Mouse (Mus musculus) heart, embryonic 16.5 days (tissue): ENCODE measurements around the gene Cckbr. TPM values are rescaled to one million over a fixed set of nuclear protein-coding genes. Genes with fewer than 3 reads are reported as not detected.

ENCODE experiments used
- ATAC-seq: fragments of 200-750 bp; cut with Nextera tagmentation; replicated peaks from 2 replicates; pipeline ENCODE4 v1.8.0; 2017; ENCODE audit warnings: moderate number of reproducible peaks; ENCODE audit not compliant: insufficient read depth, low FRiP score; ENCODE audit errors: extremely low read depth
- H3K27ac ChIP-seq: fragments of 300-500 bp; sonication (generic); 2 replicates; pipeline ENCODE4 v1.5.1; 2014; ENCODE audit warnings: mild to moderate bottlenecking, low read length, control low read depth, moderate library complexity
- H3K27me3 ChIP-seq: fragments of 300-500 bp; sonication (generic); 2 replicates; pipeline ENCODE4 v1.6.1; 2014; ENCODE audit warnings: low read length, mixed read lengths; ENCODE audit not compliant: control insufficient read depth, insufficient read depth
- H3K36me3 ChIP-seq: fragments of 300-500 bp; sonication (generic); 2 replicates; pipeline ENCODE4 v1.6.1; 2014; ENCODE audit not compliant: control insufficient read depth, insufficient read depth
- H3K4me1 ChIP-seq: fragments of 300-500 bp; sonication (generic); 2 replicates; pipeline ENCODE4 v1.6.1; 2014; ENCODE audit warnings: low read length, mixed read lengths; ENCODE audit not compliant: control insufficient read depth, insufficient read depth
- H3K4me2 ChIP-seq: fragments of 300-500 bp; sonication (generic); 2 replicates; pipeline ENCODE4 v1.6.1; 2014; ENCODE audit warnings: low read depth, mild to moderate bottlenecking, control low read depth, low read length
- H3K4me3 ChIP-seq: fragments of 300-500 bp; sonication (generic); 2 replicates; pipeline ENCODE4 v1.5.1; 2014; ENCODE audit warnings: mild to moderate bottlenecking, control low read depth, low read length
- H3K9ac ChIP-seq: fragments of 300-500 bp; sonication (generic); 2 replicates; pipeline ENCODE4 v1.6.1; 2014; ENCODE audit warnings: low read length, control low read depth
- H3K9me3 ChIP-seq: fragments of 300-500 bp; sonication (generic); replicated peaks from 2 replicates; pipeline ENCODE4 v1.6.1; 2016; ENCODE audit warnings: low read length; ENCODE audit not compliant: control insufficient read depth
- WGBS: fragments of 180-500 bp; shearing (Covaris S2); extraction: QIAGEN DNeasy Blood & Tissue Kit; methylation state at CpG from one replicate; pipeline ENCODE4 v1.1.7; 2014; 5-methylcytosine and 5-hydroxymethylcytosine counted together
- polyA plus RNA-seq: library from polyadenylated mRNA; unstranded; fragments of >200 nt; fragmentation: Nextera tagmentation; extraction: Ambion mirVana; gene quantifications from 2 replicates; pipeline ENCODE4 v1.2.1, GENCODE M21; 2015

The Cckbr gene
- polyA plus RNA-seq, 1 experiment from 2014 or later = not detected

DNA sequence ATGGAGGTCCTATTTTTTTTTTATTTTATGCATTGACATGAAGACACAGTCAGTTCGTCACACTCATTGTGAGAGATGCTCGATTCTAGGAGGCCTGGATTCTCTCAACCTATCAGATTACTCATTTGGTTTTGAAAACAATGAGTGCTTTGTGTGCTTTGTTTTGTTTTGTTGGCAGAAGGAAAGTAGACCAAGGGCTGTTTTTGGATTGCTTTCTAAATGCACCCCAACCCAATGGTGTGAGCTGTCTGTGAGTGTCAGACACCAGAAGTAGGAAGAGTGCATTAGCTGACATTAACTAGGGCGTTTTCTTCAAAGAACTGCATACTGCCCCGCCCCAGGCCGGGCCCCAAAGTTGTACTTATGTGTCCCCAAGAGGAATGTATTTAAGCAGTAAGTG is 54.5 kb downstream of the Cckbr start:
- Histone ChIP-seq H3K4me2 (peak overlapping the region; percentile 86), H3K4me1 (peaks cover 27% of the 10 kb centered on the region), H3K9me3 (no peaks in the 10 kb centered on the region), H3K36me3 (no peaks in the 10 kb centered on the region), H3K27ac (peak overlapping the region; percentile 90), H3K27me3 (no peaks in the 10 kb centered on the region), H3K4me3 (no peak overlapping the region), H3K9ac (peak overlapping the region; percentile 91)
- 69% methylated on average over 5 of the region's 5 CpGs for WGBS
- ATAC-seq = no peak

DNA sequence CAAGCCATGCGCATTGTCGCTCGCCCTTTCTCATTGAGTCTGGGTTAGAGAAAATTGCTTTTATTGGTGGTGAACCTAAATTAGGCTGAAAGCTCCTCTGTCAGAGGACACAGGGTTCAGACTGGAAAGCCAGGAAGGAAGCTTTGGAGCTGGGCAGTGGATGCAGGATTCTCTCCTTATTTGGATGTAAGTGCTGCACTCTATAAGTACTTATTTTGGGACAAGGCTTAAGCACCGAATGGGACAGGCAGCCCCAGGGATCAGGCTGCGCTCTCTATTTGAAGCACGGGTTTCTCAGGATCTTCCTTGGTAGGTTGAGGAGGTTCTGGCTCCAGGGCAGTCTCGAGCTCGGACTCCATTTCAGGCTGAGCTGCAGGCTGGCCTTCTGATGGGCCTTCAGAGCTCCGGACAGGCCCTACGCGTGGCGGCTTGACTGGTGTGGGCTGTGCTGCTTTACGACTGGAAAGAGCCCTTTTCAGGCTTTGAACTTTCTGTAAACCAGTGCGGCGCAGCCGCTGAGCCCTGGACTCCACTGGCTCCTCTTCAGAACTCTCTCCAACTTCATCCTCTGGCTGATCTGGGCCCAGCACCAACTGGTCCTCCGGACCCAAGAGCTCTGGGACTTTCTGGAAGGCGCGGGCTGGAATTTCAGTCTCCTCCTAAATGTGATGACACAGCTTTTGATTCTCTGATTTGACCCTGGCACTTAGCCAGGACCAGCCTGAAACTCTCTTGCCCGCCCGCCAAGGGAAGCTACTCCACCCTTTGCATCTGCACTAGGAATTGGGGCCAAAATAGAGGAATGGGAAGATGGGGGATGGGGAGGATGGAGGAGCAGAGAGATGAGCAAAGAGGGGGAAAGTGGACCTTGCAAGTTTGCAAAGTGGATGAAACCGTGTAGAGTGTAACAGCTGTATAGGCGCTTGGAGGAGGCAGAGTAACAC is 55.3 kb downstream of the Cckbr start:
- H3K9me3 ChIP-seq = no peaks in the 10 kb centered on the region
- 50% methylated on average over 23 of the region's 23 CpGs for WGBS
- peaks cover 22% of the 10 kb centered on the region for H3K4me1 ChIP-seq
- no peaks in the 10 kb centered on the region for H3K36me3 ChIP-seq
- peak overlapping the region; percentile 91 for H3K9ac ChIP-seq
- peak overlapping the region; percentile 67 for H3K4me3 ChIP-seq
- H3K4me2 ChIP-seq = peak overlapping the region; percentile 86
- no peaks in the 10 kb centered on the region for H3K27me3 ChIP-seq
- H3K27ac ChIP-seq = peak overlapping the region; percentile 90
- ATAC-seq = peak; percentile 7; the same call in 1 of the 2 replicates

- Histone ChIP-seq H3K27me3 (no peaks in the 10 kb centered on the region), H3K9me3 (no peaks in the 10 kb centered on the region), H3K4me2 (peak within 1 kb of the TSS; percentile 86), H3K9ac (peak within 1 kb of the TSS; percentile 91), H3K36me3 (no peaks in the 10 kb centered on the region), H3K27ac (peak within 1 kb of the TSS; percentile 90), H3K4me3 (peak within 1 kb of the TSS; percentile 67), H3K4me1 (peaks cover 19% of the 10 kb centered on the region)
- WGBS = 3% methylated on average over 62 of the region's 63 CpGs
- ATAC-seq = peak; percentile 74
These were observed 56.2 kb downstream of the Cckbr start, which contains the start of gene Cavin3 for GRCm38 (mm10) chr7:105481505-105482411. TSS of gene Cavin3 (minus strand) at chr7:105482300.

DNA sequence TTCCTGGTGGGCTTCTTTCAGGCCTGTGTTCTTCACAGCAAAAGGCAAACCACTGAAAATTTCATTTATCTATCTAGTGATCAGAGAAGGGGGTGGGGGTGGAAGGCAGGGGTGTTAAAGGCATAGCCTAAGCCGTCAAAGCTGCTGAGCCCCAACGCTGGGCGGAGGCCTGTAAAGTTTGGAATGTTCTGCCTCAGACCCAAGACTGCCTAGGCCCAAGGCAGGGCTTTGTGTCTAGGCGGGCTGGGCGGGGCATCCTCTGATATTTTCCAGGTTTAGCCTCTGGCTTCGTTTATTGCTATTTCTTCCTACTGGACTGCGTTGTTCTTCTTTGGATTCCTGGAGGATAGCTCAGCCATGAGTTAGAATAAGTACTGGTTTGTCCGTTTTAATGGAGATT is 56.9 kb downstream of the Cckbr start:
- peak overlapping the region; percentile 90 for H3K27ac ChIP-seq
- peak; percentile 53; the same call in 1 of the 2 replicates for ATAC-seq
- no peaks in the 10 kb centered on the region for H3K36me3 ChIP-seq
- H3K4me3 ChIP-seq = peak overlapping the region; percentile 67
- H3K9me3 ChIP-seq = no peaks in the 10 kb centered on the region
- WGBS = 43% methylated on average over 8 of the region's 8 CpGs
- H3K4me1 ChIP-seq = peaks cover 17% of the 10 kb centered on the region
- peak overlapping the region; percentile 91 for H3K9ac ChIP-seq
- no peaks in the 10 kb centered on the region for H3K27me3 ChIP-seq
- H3K4me2 ChIP-seq = peak overlapping the region; percentile 86

DNA sequence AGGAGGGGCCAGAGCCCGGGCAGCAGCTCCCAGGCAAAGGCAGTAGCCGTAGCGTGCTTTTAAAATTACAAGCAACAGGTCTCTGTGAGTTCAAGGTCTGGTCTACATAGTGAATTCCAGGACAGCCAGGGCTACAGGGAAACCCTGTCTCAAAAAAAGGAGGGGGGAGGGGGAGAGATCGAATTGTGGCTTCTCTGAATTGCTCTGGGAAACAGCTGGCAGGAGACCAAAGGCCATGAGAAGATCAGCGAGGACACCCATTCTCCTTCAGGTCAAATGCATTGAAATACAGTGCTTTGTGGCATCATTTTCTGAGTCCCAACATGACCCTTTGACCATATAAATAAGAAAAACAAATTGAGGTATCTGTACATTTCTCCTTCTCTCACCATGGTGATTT is 59.5 kb downstream of the Cckbr start:
- no peaks in the 10 kb centered on the region for H3K27me3 ChIP-seq
- no peak for ATAC-seq
- H3K27ac ChIP-seq = no peak overlapping the region
- H3K9me3 ChIP-seq = no peaks in the 10 kb centered on the region
- H3K9ac ChIP-seq = no peak overlapping the region
- WGBS = 59% methylated on average over 5 of the region's 5 CpGs
- H3K4me1 ChIP-seq = peaks cover 13% of the 10 kb centered on the region
- no peaks in the 10 kb centered on the region for H3K36me3 ChIP-seq
- H3K4me3 ChIP-seq = no peak overlapping the region
- H3K4me2 ChIP-seq = no peak overlapping the region

GRCm38 (mm10) chr7:105487104-105487876 is 61.8 kb downstream of the Cckbr start:
- Histone ChIP-seq H3K4me2 (no peak overlapping the region), H3K27me3 (no peaks in the 10 kb centered on the region), H3K36me3 (no peaks in the 10 kb centered on the region), H3K4me1 (peaks cover 5% of the 10 kb centered on the region), H3K9me3 (no peaks in the 10 kb centered on the region), H3K4me3 (no peak overlapping the region), H3K27ac (0 out of 2 replicates have a peak overlapping the region, but pooled peaks have one; percentile 43), H3K9ac (no peak overlapping the region)
- ATAC-seq = no peak
- 68% methylated on average over 6 of the region's 6 CpGs for WGBS

DNA sequence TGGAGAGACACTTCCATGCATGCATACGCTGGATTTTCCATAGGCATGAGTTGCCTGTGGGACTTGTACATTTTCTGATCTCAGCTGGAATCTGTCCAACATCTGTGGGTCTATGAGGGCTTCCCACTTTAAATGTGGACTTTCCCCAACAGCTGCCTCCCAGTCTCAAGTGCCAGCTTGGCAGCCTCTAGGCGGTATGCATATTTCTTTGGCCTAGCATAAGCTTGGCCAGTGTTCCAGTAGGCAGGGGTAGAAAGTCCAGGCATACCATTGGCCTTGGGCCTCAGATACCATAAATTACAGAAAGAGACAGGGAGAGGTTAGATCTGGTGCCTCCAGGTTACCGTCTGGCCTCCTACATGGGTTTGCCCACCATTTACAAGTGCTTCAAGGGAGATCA is 72.3 kb downstream of the Cckbr start:
- Histone ChIP-seq H3K27ac (no peak overlapping the region), H3K4me2 (no peak overlapping the region), H3K4me3 (no peak overlapping the region), H3K9ac (no peak overlapping the region), H3K36me3 (no peaks in the 10 kb centered on the region), H3K9me3 (no peaks in the 10 kb centered on the region), H3K27me3 (no peaks in the 10 kb centered on the region), H3K4me1 (no peaks in the 10 kb centered on the region)
- no peak for ATAC-seq
- 66% methylated on average over 3 of the region's 3 CpGs for WGBS

DNA sequence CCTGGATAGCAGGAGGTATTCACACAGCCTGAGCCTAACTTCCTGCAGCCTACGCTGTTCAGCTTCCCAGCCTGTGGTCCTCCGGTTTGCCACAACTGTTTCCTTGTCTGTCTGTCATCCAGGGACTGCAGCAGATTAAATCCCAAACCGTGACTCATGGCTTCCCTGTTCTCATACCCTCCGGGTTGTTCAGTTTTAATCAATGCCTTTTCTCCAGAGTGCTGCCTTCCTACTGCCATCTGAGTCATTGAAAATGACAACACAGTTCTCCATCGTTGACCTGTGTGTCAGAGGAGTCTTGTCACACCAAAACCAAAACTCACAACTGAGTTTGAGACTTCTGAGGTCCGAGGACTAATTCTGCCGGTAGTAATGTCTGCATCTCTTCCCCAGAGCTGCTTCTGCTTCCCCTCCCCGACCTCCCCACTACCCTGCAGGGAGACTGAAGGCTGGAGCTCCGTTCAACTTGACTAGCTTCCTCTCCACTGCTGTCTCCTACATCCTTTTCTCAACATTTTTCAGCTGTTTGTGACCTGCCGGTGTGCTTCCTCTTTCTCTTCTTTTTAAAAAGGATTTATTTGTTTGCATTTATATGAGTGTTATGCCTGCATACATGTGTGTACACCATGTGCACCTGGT is 73.4 kb downstream of the Cckbr start:
- no peaks in the 10 kb centered on the region for H3K9me3 ChIP-seq
- H3K9ac ChIP-seq = no peak overlapping the region
- no peak overlapping the region for H3K4me2 ChIP-seq
- WGBS = 45% methylated on average over 10 of the region's 10 CpGs
- ATAC-seq = no peak
- no peak overlapping the region for H3K27ac ChIP-seq
- no peaks in the 10 kb centered on the region for H3K27me3 ChIP-seq
- no peaks in the 10 kb centered on the region for H3K4me1 ChIP-seq
- H3K36me3 ChIP-seq = no peaks in the 10 kb centered on the region
- H3K4me3 ChIP-seq = no peak overlapping the region
